Mouse (Mus musculus) central nervous system, embryonic 18 days (tissue): ENCODE data around the gene Tmem37. TPM values are rescaled to one million over a fixed set of nuclear protein-coding genes. Genes with fewer than 3 reads are reported as not detected.

Experiments
- polyA plus RNA-seq: library from polyadenylated mRNA; depleted of rRNA; stranded (reverse); fragments of >200 nt; gene quantifications from 2 replicates; pipeline ENCODE4 v1.2.3, GENCODE M21; 2012; rRNA removed

The Tmem37 gene
- 3.9 and 4.6 TPM in 2 replicates for polyA plus RNA-seq

DNA sequence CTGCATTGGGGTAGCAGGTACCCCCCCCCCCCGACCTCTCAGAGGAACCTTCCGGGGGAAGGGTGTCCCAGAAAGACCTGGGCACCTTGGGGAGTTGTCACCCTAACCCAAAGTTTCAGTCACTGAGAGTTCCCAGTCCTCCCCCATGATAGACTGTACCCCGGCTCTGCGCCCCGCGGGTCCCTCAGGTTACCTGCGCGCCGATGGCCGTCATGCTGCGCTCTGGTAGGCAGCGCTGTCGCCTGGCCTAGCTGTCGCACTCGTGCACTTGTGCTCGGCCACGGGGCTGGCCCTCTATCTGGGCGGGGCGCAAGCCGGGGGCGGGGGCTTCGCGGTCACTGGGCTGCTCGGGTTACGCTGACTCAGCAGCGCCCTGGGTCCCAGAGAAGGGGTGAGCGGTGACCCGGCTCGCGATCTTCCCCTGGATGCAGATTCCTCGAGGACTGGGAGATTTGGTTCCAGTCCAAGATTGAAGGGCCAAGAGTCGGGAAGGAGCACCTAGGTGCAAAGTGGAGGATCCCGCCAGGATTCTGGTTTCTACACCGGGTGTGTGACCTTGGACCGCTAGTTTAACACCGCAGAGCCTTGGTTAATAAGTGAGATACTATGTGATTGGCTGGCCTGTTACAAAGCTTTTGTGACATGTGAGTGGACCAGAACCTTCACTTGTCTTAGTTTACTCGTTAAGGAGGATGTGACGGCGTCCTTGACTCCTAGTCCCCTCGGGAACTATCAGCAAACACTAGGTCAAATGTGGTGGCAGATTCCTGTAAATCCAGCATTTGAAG lies at the start of gene Tmem37:
Gene Tmem37, minus strand, starts transcription at position 556 of the 788 bp plus-strand sequence.

DNA sequence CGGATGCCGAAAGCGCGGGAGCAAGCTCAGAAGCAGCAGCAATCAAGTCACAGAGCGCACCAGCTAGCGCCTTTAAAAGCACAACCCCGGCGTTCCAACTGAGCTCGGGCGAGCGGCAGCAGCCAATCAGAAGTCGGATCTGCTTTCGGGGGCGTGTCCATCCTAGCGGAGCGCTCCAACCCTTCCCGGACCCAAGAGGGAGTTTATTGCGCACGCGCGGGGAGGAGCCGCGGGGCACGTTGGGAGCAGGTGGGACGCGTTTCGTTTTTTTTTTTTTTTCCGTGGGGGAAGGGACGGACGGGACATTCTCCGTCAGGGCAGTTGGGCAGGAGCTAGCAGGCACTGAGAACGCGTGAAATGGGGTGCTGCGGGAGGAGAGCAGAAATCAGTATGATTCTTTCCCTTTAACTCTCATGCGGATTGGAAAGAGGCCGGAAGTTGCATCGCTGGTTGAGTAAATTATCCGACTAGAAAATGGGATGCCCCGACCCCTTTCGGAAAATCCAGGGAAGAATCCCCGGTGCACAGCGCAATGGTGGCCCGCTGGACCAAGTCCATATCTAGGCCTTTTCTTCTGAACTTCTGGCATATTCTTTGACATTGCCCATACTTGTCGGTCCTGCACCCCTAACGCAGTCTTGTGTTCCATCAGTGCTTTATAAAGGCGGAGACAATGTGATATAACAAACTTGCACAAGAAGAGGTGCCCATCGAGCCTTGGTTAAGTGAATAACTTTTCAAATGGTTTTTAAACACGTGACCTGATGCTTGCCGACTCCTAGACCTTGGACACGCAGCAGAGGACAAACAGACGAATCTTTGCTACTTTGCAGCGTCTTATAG lies 47.3 kb upstream of the Tmem37 start, which contains the start of the genes Dbi and 3110009E18Rik:
Gene Dbi, minus strand, starts transcription at position 110 of the 843 bp plus-strand sequence.
Gene 3110009E18Rik, plus strand, starts transcription at position 219 of the 843 bp plus-strand sequence.

Other genes starting within 250 kb of the Tmem37 start
- 13.4 and 13.9 TPM in 2 replicates for gene Ptpn4, start 236.5 kb downstream of the Tmem37 start, polyA plus RNA-seq
- gene Tmem177, start 160.9 kb downstream of the Tmem37 start, polyA plus RNA-seq, result 6.8 and 7.4 TPM in 2 replicates
- 0.24 and 0.63 TPM in 2 replicates for gene Cfap221, start 76.8 kb downstream of the Tmem37 start, polyA plus RNA-seq
- gene Sctr, start 67.2 kb downstream of the Tmem37 start, polyA plus RNA-seq, result 0.78 and 0.97 TPM in 2 replicates
- gene Dbi, start 47.0 kb upstream of the Tmem37 start, polyA plus RNA-seq, result 741 and 882 TPM in 2 replicates
- gene 3110009E18Rik, start 47.1 kb upstream of the Tmem37 start, polyA plus RNA-seq, result 12.2 and 12.3 TPM in 2 replicates
- gene Steap3, start 198.6 kb upstream of the Tmem37 start, polyA plus RNA-seq, result 3.0 and 3.8 TPM in 2 replicates